Mouse (Mus musculus) thymus, postnatal 25 days (tissue): ENCODE measurements around the gene Prkag1.
A peak's percentile ranks its signal among the peaks of the same experiment; 100 is the strongest.

ENCODE experiments used
- DNase-seq: peaks from one replicate; pipeline ENCODE4 v3.0.0; 2022

Gene Prkag1

GRCm38 (mm10) chr15:98791221-98791620 lies 40.1 kb downstream of the Prkag1 start:
- no peak for DNase-seq

GRCm38 (mm10) chr15:98790761-98791160 lies 40.6 kb downstream of the Prkag1 start:
- no peak for DNase-seq

DNA sequence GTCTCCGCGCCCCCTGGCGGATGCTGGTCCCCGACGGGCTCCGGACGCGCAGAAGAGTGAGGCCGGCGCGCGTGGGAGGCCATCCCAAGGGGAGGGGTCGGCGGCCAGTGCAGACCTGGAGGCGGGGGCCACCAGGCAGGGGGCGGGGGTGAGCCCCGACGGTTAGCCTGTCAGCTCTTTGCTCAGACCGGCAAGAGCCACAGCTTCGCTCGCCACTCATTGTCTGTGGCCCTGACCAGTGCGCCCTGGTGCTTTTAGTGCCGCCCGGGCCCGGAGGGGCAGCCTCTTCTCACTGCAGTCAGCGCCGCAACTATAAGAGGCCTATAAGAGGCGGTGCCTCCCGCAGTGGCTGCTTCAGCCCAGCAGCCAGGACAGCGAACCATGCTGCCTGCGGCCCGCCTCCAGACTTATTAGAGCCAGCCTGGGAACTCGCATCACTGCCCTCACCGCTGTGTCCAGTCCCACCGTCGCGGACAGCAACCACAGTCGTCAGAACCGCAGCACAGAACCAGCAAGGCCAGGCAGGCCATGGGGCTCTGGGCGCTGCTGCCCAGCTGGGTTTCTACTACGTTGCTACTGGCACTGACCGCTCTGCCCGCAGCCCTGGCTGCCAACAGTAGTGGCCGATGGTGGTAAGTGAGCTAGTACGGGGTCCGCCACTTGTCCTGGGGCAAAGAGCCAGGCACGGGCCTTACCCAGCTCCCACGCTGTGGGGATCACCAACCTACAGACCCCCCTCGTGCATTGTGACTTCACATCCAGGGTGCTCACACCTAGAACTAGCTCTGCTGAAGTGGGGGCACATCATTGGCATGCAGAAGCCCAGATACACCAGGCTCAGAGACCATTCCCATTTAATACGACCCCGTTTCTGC lies 41.4 kb downstream of the Prkag1 start, which contains the start of gene Wnt1:
TSS of gene Wnt1 (plus strand) at position 197 of the 875 bp plus-strand sequence.
- peak; percentile 70 for DNase-seq

DNA sequence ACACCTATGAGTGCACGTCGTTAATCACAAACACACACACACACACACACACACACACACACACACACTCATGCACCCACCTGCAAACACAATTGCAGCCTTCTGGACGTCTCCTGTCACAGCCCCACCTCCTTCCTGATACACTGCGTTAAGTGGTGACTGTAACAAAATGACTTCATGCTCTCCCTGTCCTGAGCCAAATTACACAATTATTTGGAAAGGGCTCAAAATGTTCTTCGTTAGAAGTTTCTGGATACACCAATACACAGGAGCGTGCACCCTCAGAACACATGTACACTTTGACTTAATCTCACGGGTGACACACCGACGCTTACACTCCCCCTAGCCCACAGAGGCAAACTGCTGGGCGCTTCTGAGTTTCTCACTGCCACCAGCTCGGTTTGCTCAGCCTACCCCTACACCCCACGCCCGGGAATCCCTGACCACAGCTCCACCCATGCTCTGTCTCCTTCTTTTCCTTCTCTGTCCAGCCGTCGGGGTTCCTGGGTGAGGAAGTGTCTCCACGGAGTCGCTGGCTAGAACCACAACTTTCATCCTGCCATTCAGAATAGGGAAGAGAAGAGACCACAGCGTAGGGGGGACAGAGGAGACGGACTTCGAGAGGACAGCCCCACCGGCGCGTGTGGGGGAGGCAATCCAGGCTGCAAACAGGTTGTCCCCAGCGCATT lies 42.2 kb downstream of the Prkag1 start:
- DNase-seq: no peak

DNA sequence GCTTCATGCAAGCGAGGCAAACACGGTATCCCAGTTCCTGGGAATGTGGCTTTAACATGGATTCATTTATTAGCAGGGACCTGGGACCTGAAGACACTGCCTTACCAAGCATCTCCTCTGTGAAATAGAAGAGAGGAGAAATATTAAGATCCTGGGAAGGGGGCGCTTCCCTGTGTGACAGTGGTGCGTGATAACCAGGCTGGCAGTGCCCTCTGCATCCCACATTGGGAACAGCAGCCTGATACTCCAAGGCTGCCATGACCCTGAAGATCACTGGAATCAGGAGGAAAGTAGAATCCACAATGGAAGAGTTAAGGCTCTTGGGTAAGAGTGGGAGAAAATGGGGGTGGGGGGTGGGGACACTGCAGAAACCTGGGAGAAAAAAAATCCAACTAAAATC lies 43.4 kb downstream of the Prkag1 start:
- DNase-seq: no peak

GRCm38 (mm10) chr15:98785744-98786143 lies 45.6 kb downstream of the Prkag1 start:
- DNase-seq: no peak

DNA sequence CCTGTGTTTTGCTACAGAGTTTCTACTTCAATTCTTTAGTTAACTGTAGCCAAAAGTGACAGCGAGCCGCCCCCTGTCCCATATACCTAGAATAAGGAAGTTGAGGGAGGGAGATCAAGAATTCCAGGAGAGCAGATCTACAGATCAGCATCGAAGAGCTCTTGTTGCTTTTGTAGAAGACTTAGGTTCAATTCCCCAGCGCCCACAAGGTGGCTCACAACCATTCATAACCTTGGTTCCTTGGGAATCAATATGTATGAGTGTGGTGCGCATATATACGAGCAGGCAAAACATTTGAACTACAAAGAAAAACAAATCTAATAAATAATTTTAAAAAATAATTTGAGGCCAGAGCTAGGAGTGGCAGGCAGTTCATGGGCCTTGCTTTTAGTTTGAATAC lies 50.2 kb downstream of the Prkag1 start:
- DNase-seq: no peak

DNA sequence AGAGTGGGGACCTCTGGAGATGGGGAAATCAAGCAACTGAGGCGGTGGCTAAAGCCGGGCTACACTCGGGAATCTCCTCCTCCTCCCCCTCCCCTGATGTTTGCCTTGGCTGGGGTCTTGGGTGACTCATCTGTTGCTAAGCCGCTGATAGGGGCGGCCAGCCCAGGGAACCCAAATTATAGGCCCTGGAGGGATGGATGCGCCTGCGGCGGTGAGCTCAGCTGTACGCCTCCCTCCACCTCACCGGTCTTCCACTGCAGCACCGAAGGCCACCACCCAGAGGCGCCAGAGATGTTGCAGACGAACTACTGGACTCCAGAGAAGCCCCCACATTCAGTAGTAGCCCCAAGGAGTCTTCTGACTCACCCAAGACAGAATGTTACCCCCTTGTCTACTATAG lies 50.7 kb downstream of the Prkag1 start:
- DNase-seq: no peak

DNA sequence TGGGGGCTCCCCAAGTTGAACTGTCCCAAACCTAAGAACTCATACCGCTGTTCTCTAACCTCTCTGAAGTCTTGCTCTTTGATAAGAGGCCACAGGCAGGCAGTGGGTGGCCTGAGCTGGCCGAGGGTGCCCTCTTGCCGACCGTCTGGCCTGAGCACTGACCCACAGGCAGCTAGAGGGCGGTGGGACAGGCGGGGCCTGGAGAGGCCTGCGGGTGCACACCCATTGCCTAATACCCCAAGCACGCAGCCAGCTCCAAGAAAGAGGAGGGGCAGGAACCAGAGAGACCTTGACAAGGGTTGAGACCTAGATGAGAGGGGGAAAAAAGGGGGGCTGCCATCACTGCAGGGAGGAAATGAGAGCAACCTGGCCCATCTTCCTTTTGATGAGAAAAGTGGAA lies 51.2 kb downstream of the Prkag1 start:
- no peak for DNase-seq

- DNase-seq: no peak
Measured at GRCm38 (mm10) chr15:98778806-98779205, 52.5 kb downstream of the Prkag1 start.

- no peak for DNase-seq
Measured at GRCm38 (mm10) chr15:98778191-98778770, 53.0 kb downstream of the Prkag1 start.

DNA sequence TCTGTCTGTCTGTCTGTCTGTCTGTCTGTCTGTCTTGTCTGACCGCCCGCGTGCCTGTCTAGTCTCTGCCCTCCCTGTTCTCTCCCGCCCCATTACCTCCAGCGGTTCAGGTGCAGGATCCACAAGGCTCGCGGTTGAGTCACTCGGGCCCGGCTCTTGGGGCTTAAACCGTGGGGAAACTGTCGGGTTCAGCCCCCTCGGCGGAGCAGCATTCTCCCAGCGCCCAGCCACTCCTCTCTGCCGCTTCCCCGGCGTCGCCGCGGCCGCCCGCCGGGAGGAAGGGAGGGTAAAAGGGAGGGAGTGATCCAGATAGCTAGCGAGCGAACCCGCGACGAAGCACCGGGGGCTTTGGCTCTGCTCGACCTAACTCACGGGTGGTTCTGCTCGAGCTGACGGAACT lies 53.6 kb downstream of the Prkag1 start, which contains the start of gene Wnt10b:
TSS of gene Wnt10b (minus strand) at position 389 of the 400 bp plus-strand sequence.
- DNase-seq: no peak

DNA sequence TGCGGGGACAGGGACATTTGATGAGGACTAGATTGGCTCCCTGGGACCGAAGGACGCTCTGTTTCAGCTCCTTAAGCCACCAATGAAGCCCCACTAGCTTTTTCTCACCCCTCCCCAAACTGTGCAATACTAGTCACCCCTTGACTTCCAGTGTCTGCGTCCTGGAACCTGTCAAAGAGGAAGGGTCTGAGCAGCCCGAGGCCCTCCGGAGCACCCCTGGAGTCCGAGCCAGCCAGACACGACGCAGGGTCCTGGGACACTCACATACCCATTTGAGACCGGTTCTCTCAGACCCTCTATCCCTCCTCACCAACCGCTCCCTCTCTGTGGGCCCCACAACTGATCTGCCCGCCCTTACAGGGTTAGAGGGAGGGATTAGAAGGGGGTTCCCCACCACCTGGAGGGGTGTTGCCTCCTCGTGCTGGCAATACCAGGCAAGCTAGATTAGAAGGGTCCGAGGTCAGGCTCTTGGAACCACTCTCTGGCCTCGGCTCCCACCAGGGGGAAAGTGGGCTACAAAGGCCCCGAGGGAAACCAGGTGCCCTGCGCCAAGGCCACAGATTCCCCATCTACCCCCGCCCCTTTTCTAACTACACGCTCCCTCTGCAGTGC lies 54.2 kb downstream of the Prkag1 start:
- no peak for DNase-seq

GRCm38 (mm10) chr15:98776280-98777004 lies 54.9 kb downstream of the Prkag1 start:
- DNase-seq: peak; percentile 41

GRCm38 (mm10) chr15:98775533-98775932 lies 55.8 kb downstream of the Prkag1 start:
- no peak for DNase-seq

GRCm38 (mm10) chr15:98774096-98774495 lies 57.2 kb downstream of the Prkag1 start:
- no peak for DNase-seq

DNA sequence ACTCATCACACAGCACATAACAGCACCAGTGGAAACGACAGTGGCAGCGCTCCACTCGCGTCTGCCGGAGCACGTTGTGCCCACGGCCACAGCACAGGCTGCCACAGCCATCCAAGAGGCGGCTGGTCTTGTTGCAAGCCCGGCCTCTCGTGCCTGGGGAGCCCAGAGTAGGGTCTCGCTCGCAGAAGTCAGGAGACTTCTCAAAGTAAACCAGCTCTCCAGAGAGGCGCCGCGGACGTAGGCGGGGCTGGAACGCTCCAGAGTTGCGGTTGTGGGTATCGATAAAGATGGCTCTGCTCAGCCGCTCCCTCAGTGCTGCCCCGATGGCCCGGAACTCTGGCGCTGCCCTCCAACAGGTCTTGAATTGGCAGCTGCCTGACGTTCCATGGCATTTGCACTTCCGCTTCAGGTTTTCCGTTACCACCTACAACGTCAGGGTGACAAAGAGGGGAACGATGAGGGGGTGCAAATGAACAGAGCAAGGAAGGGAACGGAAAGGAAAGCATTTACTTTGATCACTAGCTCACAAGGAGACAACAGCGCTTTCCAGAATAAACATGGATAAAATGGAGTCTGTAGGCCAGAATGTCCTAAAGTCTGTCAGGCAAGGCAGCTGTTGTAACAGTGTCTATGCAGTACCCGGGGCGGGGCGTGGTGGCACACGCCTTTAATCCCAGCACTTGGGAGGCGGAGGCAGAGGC lies 58.7 kb downstream of the Prkag1 start:
- DNase-seq: peak; percentile 77

- DNase-seq: no peak
Measured at GRCm38 (mm10) chr15:98771813-98772425, 59.4 kb downstream of the Prkag1 start.

DNA sequence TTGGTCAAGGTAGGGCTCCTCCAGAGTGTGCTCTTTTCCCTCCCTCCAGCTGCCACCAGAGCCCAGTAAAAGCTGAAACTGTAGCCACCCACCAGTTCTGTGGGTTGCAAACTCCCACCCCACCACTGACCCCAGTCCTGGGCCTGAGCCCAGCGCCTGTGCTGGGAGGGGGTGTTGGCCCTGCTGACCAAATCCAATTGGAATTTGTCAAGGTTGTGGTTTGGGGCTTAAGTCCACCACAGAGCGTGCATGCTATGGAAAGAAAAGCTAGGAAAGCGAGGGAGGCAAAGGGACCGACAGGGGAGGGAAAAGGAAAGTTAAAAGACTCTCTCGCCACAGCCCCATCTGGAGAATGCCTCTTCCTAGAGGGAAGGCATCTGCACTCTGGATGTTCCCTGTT lies 63.1 kb downstream of the Prkag1 start:
- no peak for DNase-seq

GRCm38 (mm10) chr15:98765929-98766328 lies 65.4 kb downstream of the Prkag1 start:
- no peak for DNase-seq
